Mouse (Mus musculus) liver, embryonic 15.5 days (tissue): ENCODE data around the gene Rgs4. TPM values are rescaled to one million over a fixed set of nuclear protein-coding genes. Genes with fewer than 3 reads are reported as not detected.

Source experiments
- polyA plus RNA-seq: library from polyadenylated mRNA; unstranded; fragments of >200 nt; fragmentation: Nextera tagmentation; extraction: Ambion mirVana; gene quantifications from 2 replicates; pipeline ENCODE4 v1.2.1, GENCODE M21; 2015

Rgs4 gene
- polyA plus RNA-seq, 1 experiment from 2014 or later: 0.20 TPM

Other genes starting within 250 kb of the Rgs4 start
- 37.6 and 43.0 TPM in 2 replicates for gene Nuf2, start 216.2 kb downstream of the Rgs4 start, polyA plus RNA-seq
- 0.10 and 0.21 TPM in 2 replicates for gene Rgs5, start 92.1 kb downstream of the Rgs4 start, polyA plus RNA-seq
- gene Ccdc190, start 181.0 kb upstream of the Rgs4 start, polyA plus RNA-seq: not detected in 2 replicates
- 10.6 and 12.7 TPM in 2 replicates for gene Hsd17b7, start 221.6 kb upstream of the Rgs4 start, polyA plus RNA-seq